Mouse (Mus musculus) forebrain, embryonic 11.5 days (tissue): Measurements from ENCODE around the gene Zfp248. TPM values are rescaled to one million over a fixed set of nuclear protein-coding genes. Genes with fewer than 3 reads are reported as not detected.
A peak's percentile ranks its signal among the peaks of the same experiment; 100 is the strongest.

Experiments used
- ATAC-seq: fragments of 200-750 bp; cut with Nextera tagmentation; replicated peaks from 2 replicates; pipeline ENCODE4 v1.8.0; 2017; ENCODE audit warnings: moderate TSS enrichment; ENCODE audit not compliant: low FRiP score
- DNase-seq: peaks from one replicate; pipeline ENCODE4 v3.0.0-alpha.2; 2017; ENCODE audit warnings: low spot score
- H3K27ac ChIP-seq: fragments of 300-500 bp; sonication (generic); 2 replicates; pipeline ENCODE4 v1.5.1; 2014; ENCODE audit warnings: low read depth, low read length
- H3K27me3 ChIP-seq: fragments of 300-500 bp; sonication (generic); 2 replicates; pipeline ENCODE4 v1.6.1; 2014; ENCODE audit warnings: mild to moderate bottlenecking, low read length, mixed read lengths; ENCODE audit not compliant: control insufficient read depth, insufficient read depth
- H3K36me3 ChIP-seq: fragments of 300-500 bp; sonication (generic); 2 replicates; pipeline ENCODE4 v1.6.1; 2014; ENCODE audit warnings: mild to moderate bottlenecking, low read length, moderate library complexity, mixed read lengths; ENCODE audit not compliant: control insufficient read depth, insufficient read depth
- H3K4me1 ChIP-seq: fragments of 300-500 bp; sonication (generic); replicated peaks from 2 replicates; pipeline ENCODE4 v1.6.1; 2014; ENCODE audit warnings: low read length, mixed read lengths; ENCODE audit not compliant: control insufficient read depth, insufficient read depth
- H3K4me2 ChIP-seq: fragments of 300-500 bp; sonication (generic); 2 replicates; pipeline ENCODE4 v1.6.1; 2014; ENCODE audit warnings: low read depth, mild to moderate bottlenecking, low read length, moderate library complexity, mixed read lengths; ENCODE audit not compliant: severe bottlenecking
- H3K4me3 ChIP-seq: fragments of 300-500 bp; sonication (generic); 2 replicates; pipeline ENCODE4 v1.5.1; 2014; ENCODE audit warnings: low read depth, low read length
- H3K9ac ChIP-seq: fragments of 300-500 bp; sonication (generic); 2 replicates; pipeline ENCODE4 v1.6.1; 2014; ENCODE audit warnings: low read length
- H3K9me3 ChIP-seq: fragments of 300-500 bp; sonication (generic); 2 replicates; pipeline ENCODE4 v1.6.1; 2016; ENCODE audit warnings: low read length, mixed read lengths; ENCODE audit not compliant: control insufficient read depth
- WGBS: fragments of 180-500 bp; shearing (Covaris S2); extraction: QIAGEN DNeasy Blood & Tissue Kit; methylation state at CpG from one replicate; pipeline ENCODE4 v1.1.7; 2014; 5-methylcytosine and 5-hydroxymethylcytosine counted together
- polyA plus RNA-seq: library from polyadenylated mRNA; unstranded; fragments of >200 nt; fragmentation: Nextera tagmentation; extraction: Ambion mirVana; gene quantifications from 2 replicates; pipeline ENCODE4 v1.2.1, GENCODE M21; 2014

Gene Zfp248
- 8.9 and 9.6 TPM in 2 replicates for polyA plus RNA-seq

- Histone ChIP-seq H3K4me1 (no peaks in the 10 kb centered on the region; the same call in 1 of the 2 replicates), H3K9me3 (no peaks in the 10 kb centered on the region), H3K36me3 (no peaks in the 10 kb centered on the region; the same call in 1 of the 2 replicates), H3K9ac (peak within 1 kb of the TSS; percentile 90), H3K27me3 (no peaks in the 10 kb centered on the region), H3K4me2 (peak within 1 kb of the TSS; percentile 79), H3K27ac (peak within 1 kb of the TSS; percentile 89), H3K4me3 (peak within 1 kb of the TSS; percentile 72)
- DNase-seq: peak; percentile 94
- under 1% methylated on average over 43 of the region's 43 CpGs for WGBS
- ATAC-seq: peak; percentile 95
Observed at GRCm38 (mm10) chr6:118455042-118455631, at the start of gene Zfp248. Gene Zfp248, minus strand, starts transcription at chr6:118455528.

DNA sequence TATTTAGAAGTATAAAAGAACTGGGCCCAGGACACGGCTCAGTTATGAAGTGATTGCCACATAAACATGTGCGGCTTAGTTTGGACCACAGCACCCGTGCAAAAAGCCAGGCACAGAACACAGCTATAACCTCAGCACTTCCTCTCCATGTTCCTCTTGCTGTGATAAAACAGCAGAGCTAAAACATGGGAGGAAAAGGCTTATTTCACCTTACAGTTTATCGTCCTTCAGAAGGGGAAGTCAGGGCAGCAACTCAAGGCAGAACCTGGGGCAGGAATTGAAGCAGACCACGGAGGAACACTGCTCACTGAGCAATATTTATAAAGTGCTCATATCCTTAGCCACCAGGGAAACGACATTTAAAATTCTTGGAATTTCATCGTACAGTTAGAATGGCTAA is 43.7 kb upstream of the Zfp248 start:
- no peaks in the 10 kb centered on the region for H3K9me3 ChIP-seq
- H3K27me3 ChIP-seq: no peaks in the 10 kb centered on the region
- 91% methylated on average over 7 of the region's 7 CpGs for WGBS
- DNase-seq (no peak), ATAC-seq (no peak)
- H3K36me3 ChIP-seq: no peaks in the 10 kb centered on the region; the same call in 1 of the 2 replicates
- no peak overlapping the region for H3K27ac ChIP-seq
- H3K4me3 ChIP-seq: no peak overlapping the region
- no peaks in the 10 kb centered on the region for H3K4me1 ChIP-seq
- H3K4me2 ChIP-seq: no peak overlapping the region
- H3K9ac ChIP-seq: no peak overlapping the region

DNA sequence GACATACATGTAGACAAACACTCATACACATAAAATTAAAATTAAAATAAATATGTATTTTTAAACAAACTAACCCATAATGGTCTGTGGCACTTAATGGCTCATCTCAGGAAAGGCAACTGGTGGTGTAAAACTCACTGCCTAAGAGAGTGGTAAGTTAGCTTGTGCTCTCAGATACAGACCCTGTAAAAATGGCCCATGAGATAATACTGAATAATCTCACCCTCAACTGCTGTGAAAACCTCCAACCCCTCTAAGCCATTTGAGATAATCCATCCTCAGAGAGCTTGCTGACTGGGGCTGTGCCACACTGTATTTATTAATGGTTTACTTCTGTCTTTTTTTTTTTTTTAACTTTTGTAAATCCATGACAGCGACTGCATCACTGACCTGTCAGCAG is 26.8 kb upstream of the Zfp248 start:
- Histone ChIP-seq H3K4me2 (no peak overlapping the region), H3K4me3 (no peak overlapping the region), H3K36me3 (no peaks in the 10 kb centered on the region), H3K9me3 (no peaks in the 10 kb centered on the region), H3K27ac (no peak overlapping the region), H3K27me3 (peaks cover 39% of the 10 kb centered on the region), H3K4me1 (peaks cover 3% of the 10 kb centered on the region; the same call in 1 of the 2 replicates), H3K9ac (no peak overlapping the region)
- DNase-seq (no peak), ATAC-seq (no peak)
- 90% methylated on average over 1 of the region's 1 CpGs for WGBS

GRCm38 (mm10) chr6:118478957-118479708 is 23.8 kb upstream of the Zfp248 start, which contains the start of gene Zfp9:
Gene Zfp9, minus strand, starts transcription at chr6:118479320.
- ATAC-seq: peak; percentile 82
- H3K36me3 ChIP-seq: no peaks in the 10 kb centered on the region
- peaks cover 4% of the 10 kb centered on the region; the same call in 1 of the 2 replicates for H3K4me1 ChIP-seq
- 0% methylated on average over 43 of the region's 57 CpGs for WGBS
- peak within 1 kb of the TSS; percentile 58 for H3K9ac ChIP-seq
- H3K9me3 ChIP-seq: no peaks in the 10 kb centered on the region
- peak within 1 kb of the TSS; percentile 42 for H3K4me3 ChIP-seq
- H3K27ac ChIP-seq: peak within 1 kb of the TSS; percentile 57; the same call in 1 of the 2 replicates
- peaks cover 64% of the 10 kb centered on the region for H3K27me3 ChIP-seq
- peak within 1 kb of the TSS; percentile 69 for H3K4me2 ChIP-seq
- DNase-seq: peak; percentile 86

DNA sequence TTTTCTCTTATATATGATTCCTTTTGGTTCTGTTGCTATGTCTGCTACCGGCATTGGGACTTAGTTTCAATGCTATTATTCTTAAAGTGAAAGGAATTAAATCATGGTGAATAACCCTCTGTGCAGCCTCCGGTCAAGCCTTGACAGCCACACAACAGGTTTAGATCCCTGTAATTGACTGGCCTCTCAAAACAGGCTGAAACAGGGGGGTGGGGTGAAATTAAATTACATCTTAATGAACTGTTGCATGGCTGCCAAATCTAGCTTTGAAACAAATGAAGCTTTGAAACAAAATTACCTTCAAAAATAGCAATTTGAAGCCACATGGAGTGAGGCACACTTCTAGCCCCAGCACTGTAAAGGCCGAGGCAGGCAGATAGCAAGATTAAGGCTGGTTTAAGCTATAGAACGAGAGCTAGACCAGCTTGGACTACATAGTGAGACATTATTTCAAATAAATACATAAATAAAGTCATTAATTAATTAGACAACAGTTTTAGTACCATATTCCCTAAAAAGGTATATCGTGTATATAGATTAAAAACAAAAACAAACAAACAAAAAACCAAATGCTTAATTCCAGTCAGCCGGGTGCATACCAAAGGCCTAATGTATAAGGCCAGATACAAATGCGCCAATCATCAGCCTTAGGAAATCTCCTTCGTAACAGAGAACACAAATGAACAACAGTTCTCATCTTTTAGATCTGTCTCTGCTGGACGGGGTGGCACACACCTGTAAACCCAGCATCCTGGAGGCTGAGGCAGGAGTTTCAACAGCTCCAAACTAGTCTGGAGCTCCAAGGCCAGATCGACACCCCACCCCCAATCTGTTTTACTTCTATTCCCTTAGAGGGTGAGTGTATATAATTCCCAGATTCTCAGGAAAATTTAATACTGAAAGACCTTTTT is 22.8 kb upstream of the Zfp248 start:
- Histone ChIP-seq H3K9me3 (no peaks in the 10 kb centered on the region), H3K4me1 (peaks cover 4% of the 10 kb centered on the region; the same call in 1 of the 2 replicates), H3K4me3 (peak overlapping the region; percentile 42), H3K36me3 (no peaks in the 10 kb centered on the region), H3K4me2 (peak overlapping the region; percentile 69), H3K27me3 (peaks cover 63% of the 10 kb centered on the region), H3K27ac (no peak overlapping the region), H3K9ac (no peak overlapping the region)
- 12% methylated on average over 10 of the region's 10 CpGs for WGBS
- ATAC-seq (peak; percentile 66; the same call in 1 of the 2 replicates), DNase-seq (no peak)

DNA sequence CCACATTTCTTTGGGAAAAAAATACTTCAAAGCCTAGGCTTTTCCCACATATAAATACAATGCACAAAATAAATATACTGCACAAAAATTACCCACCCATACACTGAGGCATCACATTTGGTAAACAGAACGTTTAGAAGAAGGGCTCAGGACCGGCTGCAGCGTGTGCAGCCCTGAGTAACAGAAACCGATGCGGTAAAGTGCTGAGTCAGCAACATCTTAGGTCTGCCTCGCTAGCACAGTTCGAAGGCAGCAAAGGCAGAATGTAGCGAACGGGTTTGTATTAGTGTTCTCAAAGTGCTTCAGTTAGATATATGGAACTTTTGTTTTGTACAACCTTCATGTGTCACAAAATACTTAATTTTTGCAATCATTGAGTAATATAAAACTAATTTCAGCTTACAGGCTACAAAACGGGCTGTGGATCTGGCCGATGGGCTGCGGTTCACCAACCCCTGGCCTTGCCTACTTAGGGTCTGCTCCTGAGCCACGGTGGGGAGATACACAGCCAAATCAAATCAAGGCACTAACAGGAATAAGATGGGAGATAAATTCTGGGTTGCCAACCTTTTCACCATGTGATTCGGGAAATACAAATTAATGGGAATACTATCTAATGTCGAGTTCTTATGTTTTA is 6.9 kb upstream of the Zfp248 start:
- H3K4me2 ChIP-seq: no peak overlapping the region
- no peak overlapping the region for H3K9ac ChIP-seq
- no peaks in the 10 kb centered on the region for H3K36me3 ChIP-seq
- no peaks in the 10 kb centered on the region for H3K9me3 ChIP-seq
- no peak for DNase-seq
- H3K27ac ChIP-seq: no peak overlapping the region
- 81% methylated on average over 15 of the region's 15 CpGs for WGBS
- no peaks in the 10 kb centered on the region for H3K27me3 ChIP-seq
- no peak overlapping the region for H3K4me3 ChIP-seq
- no peak for ATAC-seq
- H3K4me1 ChIP-seq: no peaks in the 10 kb centered on the region

GRCm38 (mm10) chr6:118457726-118458125 is 2.4 kb upstream of the Zfp248 start:
- H3K36me3 ChIP-seq: no peaks in the 10 kb centered on the region
- no peak overlapping the region for H3K4me2 ChIP-seq
- no peak overlapping the region for H3K27ac ChIP-seq
- WGBS: 100% methylated on average over 1 of the region's 1 CpGs
- no peaks in the 10 kb centered on the region; the same call in 1 of the 2 replicates for H3K4me1 ChIP-seq
- no peaks in the 10 kb centered on the region for H3K27me3 ChIP-seq
- no peak overlapping the region for H3K9ac ChIP-seq
- no peaks in the 10 kb centered on the region for H3K9me3 ChIP-seq
- DNase-seq (no peak), ATAC-seq (no peak)
- H3K4me3 ChIP-seq: no peak overlapping the region

DNA sequence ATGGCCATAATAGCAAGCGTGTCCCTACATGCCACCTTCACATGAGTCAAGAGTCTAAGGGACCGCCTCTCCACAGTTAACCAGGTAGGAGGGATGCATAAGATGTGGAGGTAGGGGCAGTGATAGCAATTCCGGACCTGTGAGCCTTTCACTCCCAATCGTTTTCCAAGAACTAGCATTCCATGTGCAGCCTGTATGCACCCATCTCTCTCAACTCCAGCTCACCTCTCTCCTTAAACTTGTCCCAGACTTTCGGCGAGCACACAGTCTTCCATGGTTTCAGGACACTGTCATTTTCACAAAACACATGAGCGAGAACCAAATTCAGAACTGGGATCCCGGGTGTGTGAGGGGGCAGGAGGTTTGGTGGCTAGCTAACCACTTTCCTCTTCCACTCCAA is 876 bp downstream of the Zfp248 start:
- WGBS: 39% methylated on average over 8 of the region's 8 CpGs
- H3K4me3 ChIP-seq: peak overlapping the region; percentile 72

More for the DNA sequence above, 876 bp downstream of the Zfp248 start:
- H3K4me1 ChIP-seq: no peaks in the 10 kb centered on the region; the same call in 1 of the 2 replicates
- ATAC-seq (no peak), DNase-seq (no peak)
- no peaks in the 10 kb centered on the region for H3K27me3 ChIP-seq
- peak overlapping the region; percentile 90 for H3K9ac ChIP-seq
- no peak overlapping the region for H3K27ac ChIP-seq
- H3K4me2 ChIP-seq: peak overlapping the region; percentile 79
- H3K9me3 ChIP-seq: no peaks in the 10 kb centered on the region
- H3K36me3 ChIP-seq: no peaks in the 10 kb centered on the region; the same call in 1 of the 2 replicates
